Mouse (Mus musculus) cerebellum, adult 2 months (tissue): ENCODE results near the gene Fam186b.

Source experiments
- CTCF ChIP-seq: fragments of 200-500 bp; IDR thresholded peaks from 2 replicates; pipeline ENCODE4 v1.5.1; 2011; ENCODE audit warnings: low read depth, mild to moderate bottlenecking, control low read depth, low read length, moderate library complexity, borderline replicate concordance; ENCODE audit not compliant: insufficient read depth
- POLR2A ChIP-seq: fragments of 200-500 bp; IDR thresholded peaks from 2 replicates; pipeline ENCODE4 v1.6.1; 2011; ENCODE audit warnings: low read length, control low read depth, borderline replicate concordance; ENCODE audit not compliant: insufficient read depth

- no peak for TF ChIP-seq CTCF
- TF ChIP-seq POLR2A: no peak
Observed at GRCm38 (mm10) chr15:99276095-99276494, 19.6 kb downstream of the Fam186b start.
